Mouse (Mus musculus): ENCODE data around the gene Mettl24. TPM values are rescaled to one million over a fixed set of nuclear protein-coding genes. Genes with fewer than 3 reads are reported as not detected.

The Mettl24 gene
- total RNA-seq, 2 experiments from 2014 or later, result 0.50 to 1.3 TPM

Other genes with a start within 250 kb of the Mettl24 start
- gene Slc22a16, start 112.9 kb upstream of the Mettl24 start, total RNA-seq (2021), result not detected
- 1 to 10 TPM; 2.2 to 2.4 TPM for gene Ddo, start 53.3 kb upstream of the Mettl24 start, total RNA-seq (2021)
- 10 to 100 TPM; 24.8 to 25.7 TPM for gene Cdc40, start 200.0 kb downstream of the Mettl24 start, total RNA-seq (2021)
- gene Wasf1, start 200.2 kb downstream of the Mettl24 start, total RNA-seq (2021), result 100 to 1,000 TPM; 215 to 221 TPM

Measured in left cerebral cortex, postnatal 4 days (tissue).